23 mouse cellular contexts compared by ENCODE assay signal in genomic region chrX:139841091-139841490, GRCm38 (mm10). TPM values are rescaled to one million over a fixed set of nuclear protein-coding genes. Genes with fewer than 3 reads are reported as not detected.
"Had no signal": no experiment of that assay in that cellular context is flagged by ENCODE, and none has a peak within 500 bp of the region (broad histone marks: within the 10 kb centered on the region; RNA-seq: fewer than 3 reads in every experiment).

No protein-coding gene starts in this region.

- H3K36me3 ChIP-seq: neural tube, embryonic 15.5 days; stomach, embryonic 15.5 days had no signal

- H3K4me2 ChIP-seq: neural tube, embryonic 15.5 days; stomach, embryonic 15.5 days had no signal

- H3K9me3 ChIP-seq: neural tube, embryonic 15.5 days; stomach, embryonic 15.5 days had no signal

- H3K27me3 ChIP-seq: stomach, embryonic 15.5 days had no signal

- H3K9ac ChIP-seq: neural tube, embryonic 15.5 days; stomach, embryonic 15.5 days had no signal

- H3K4me1 ChIP-seq: neural tube, embryonic 15.5 days; stomach, embryonic 15.5 days had no signal

- DNase-seq: retina, postnatal 1 day; right cerebral cortex, adult 18-20 months; right cerebral cortex, postnatal 14 days; right cerebral cortex, postnatal 25 days; right cerebral cortex, postnatal 4 days; spleen, adult 18-20 months; thymus, adult 18-20 months; thymus, adult 2 months; thymus, postnatal 14 days; thymus, postnatal 25 days; thymus, postnatal 36 days; thymus, postnatal 4 days had no signal

- H3K4me3 ChIP-seq: neural tube, embryonic 15.5 days; stomach, embryonic 15.5 days had no signal

- H3K27ac ChIP-seq: neural tube, embryonic 15.5 days; stomach, embryonic 15.5 days; stomach, postnatal 0 days had no signal

RNA-seq across cellular contexts. Expression of gene Cldn2, which starts 40.5 kb away (rescaled TPM):
- total RNA-seq: neutrophil, adult 5-6 weeks had no signal
- polyA plus RNA-seq: neural tube, embryonic 14.5 days had no signal

RNA-seq across cellular contexts. Expression of gene Ripply1, which starts 58.9 kb away (rescaled TPM):
- total RNA-seq: neutrophil, adult 5-6 weeks had no signal
- polyA plus RNA-seq: neural tube, embryonic 14.5 days; small intestine, adult 2 months; spleen, adult 2 months; stomach, embryonic 14.5 days; stomach, embryonic 15.5 days; stomach, postnatal 0 days; testis, adult 2 months; thymus, postnatal 0 days; urinary bladder, adult 2 months had no signal
